Mouse (Mus musculus): ENCODE results near the gene Asb16. TPM values are rescaled to one million over a fixed set of nuclear protein-coding genes. Genes with fewer than 3 reads are reported as not detected.
"Not testable (repeated sequence)": the region's sequence is repeated elsewhere in the genome, so short reads cannot be mapped to it uniquely, and the experiment has no call there.

Asb16 gene
- polyA plus RNA-seq, 1 experiment = not detected

DNA sequence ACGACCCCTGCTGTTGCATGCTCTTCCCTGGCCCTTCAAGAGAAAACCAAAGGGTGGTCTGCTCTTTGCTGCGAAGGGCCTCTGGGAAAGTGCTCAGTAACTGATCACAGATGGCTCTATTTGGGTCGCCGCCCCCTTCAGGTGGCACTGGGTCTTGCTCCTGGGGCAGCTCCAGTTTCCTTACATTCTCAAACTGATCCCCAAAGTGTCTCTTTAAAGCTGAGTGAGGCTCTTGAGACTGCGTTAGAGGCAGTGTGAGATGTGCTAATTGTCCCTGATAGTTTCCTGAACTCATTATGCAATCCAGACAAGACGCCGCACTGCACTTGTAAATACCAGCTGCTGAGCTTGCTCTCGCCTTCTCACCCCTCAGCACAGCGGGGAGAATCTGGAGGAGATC is 11.0 kb upstream of the Asb16 start:
- Histone ChIP-seq H3K4me1 (ENCODE audit: control insufficient read depth, insufficient read depth, low read length) (no peaks in the 10 kb centered on the region), H3K4me3 (ENCODE audit: insufficient read depth, low read length) (no peak overlapping the region), H3K27ac (ENCODE audit: insufficient read depth, low read depth, low read length) (no peak overlapping the region)
- TF ChIP-seq POLR2A (IDR thresholded peaks at IDR 0.05; ENCODE audit: borderline replicate concordance, low read depth, low read length) (no peak), CTCF (IDR thresholded peaks at IDR 0.05; ENCODE audit: low read depth, low read length) (0 out of 2 replicates have a peak, but pooled peaks have one; percentile 13)

- TF ChIP-seq POLR2A (IDR thresholded peaks at IDR 0.05; ENCODE audit: borderline replicate concordance, low read depth, low read length) (no peak), CTCF (IDR thresholded peaks at IDR 0.05; ENCODE audit: low read depth, low read length) (no peak)
- no peaks in the 10 kb centered on the region for H3K4me1 ChIP-seq (ENCODE audit: control insufficient read depth, insufficient read depth, low read length)
- no peak overlapping the region for H3K4me3 ChIP-seq (ENCODE audit: insufficient read depth, low read length)
- no peak overlapping the region for H3K27ac ChIP-seq (ENCODE audit: insufficient read depth, low read depth, low read length)
These were observed 10.4 kb upstream of the Asb16 start for GRCm38 (mm10) chr11:102258095-102258494.

DNA sequence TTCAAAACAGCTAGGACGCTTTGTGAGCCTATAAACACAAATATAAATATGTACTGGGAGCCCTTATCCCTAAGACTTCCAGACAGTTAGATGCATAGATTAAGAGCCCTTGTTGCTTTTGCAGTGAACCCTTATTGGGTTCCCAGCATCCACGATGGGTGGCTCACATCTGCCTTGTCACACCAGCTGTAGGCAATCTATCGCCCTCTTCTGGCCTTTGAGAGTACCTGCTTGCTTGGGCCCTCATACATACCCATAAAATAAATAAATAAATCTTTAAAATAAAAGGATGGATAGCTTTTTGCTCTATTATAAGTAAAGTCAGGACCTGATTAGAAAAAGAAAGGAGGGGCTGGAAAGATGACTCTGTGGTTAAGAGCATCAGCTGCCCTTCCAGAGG is 10.0 kb upstream of the Asb16 start:
- Histone ChIP-seq H3K4me3 (ENCODE audit: insufficient read depth, low read length) (no peak overlapping the region), H3K27ac (ENCODE audit: insufficient read depth, low read depth, low read length) (no peak overlapping the region), H3K4me1 (ENCODE audit: control insufficient read depth, insufficient read depth, low read length) (no peaks in the 10 kb centered on the region)
- TF ChIP-seq CTCF (IDR thresholded peaks at IDR 0.05; ENCODE audit: low read depth, low read length) (no peak), POLR2A (IDR thresholded peaks at IDR 0.05; ENCODE audit: borderline replicate concordance, low read depth, low read length) (no peak)

- Histone ChIP-seq H3K27ac (ENCODE audit: insufficient read depth, low read depth, low read length) (no peak overlapping the region), H3K4me3 (ENCODE audit: insufficient read depth, low read length) (no peak overlapping the region), H3K4me1 (ENCODE audit: control insufficient read depth, insufficient read depth, low read length) (peaks cover 4% of the 10 kb centered on the region)
- TF ChIP-seq POLR2A (IDR thresholded peaks at IDR 0.05; ENCODE audit: borderline replicate concordance, low read depth, low read length) = no peak
- TF ChIP-seq CTCF (IDR thresholded peaks at IDR 0.05; ENCODE audit: low read depth, low read length) = no peak
These were observed 5.3 kb upstream of the Asb16 start for GRCm38 (mm10) chr11:102263211-102263610.

GRCm38 (mm10) chr11:102265816-102266215 is 2.7 kb upstream of the Asb16 start:
- Histone ChIP-seq H3K4me1 (ENCODE audit: control insufficient read depth, insufficient read depth, low read length) (peaks cover 6% of the 10 kb centered on the region), H3K4me3 (ENCODE audit: insufficient read depth, low read length) (no peak overlapping the region), H3K27ac (ENCODE audit: insufficient read depth, low read depth, low read length) (no peak overlapping the region)
- TF ChIP-seq CTCF (IDR thresholded peaks at IDR 0.05; ENCODE audit: low read depth, low read length) (no peak), POLR2A (IDR thresholded peaks at IDR 0.05; ENCODE audit: borderline replicate concordance, low read depth, low read length) (no peak)

DNA sequence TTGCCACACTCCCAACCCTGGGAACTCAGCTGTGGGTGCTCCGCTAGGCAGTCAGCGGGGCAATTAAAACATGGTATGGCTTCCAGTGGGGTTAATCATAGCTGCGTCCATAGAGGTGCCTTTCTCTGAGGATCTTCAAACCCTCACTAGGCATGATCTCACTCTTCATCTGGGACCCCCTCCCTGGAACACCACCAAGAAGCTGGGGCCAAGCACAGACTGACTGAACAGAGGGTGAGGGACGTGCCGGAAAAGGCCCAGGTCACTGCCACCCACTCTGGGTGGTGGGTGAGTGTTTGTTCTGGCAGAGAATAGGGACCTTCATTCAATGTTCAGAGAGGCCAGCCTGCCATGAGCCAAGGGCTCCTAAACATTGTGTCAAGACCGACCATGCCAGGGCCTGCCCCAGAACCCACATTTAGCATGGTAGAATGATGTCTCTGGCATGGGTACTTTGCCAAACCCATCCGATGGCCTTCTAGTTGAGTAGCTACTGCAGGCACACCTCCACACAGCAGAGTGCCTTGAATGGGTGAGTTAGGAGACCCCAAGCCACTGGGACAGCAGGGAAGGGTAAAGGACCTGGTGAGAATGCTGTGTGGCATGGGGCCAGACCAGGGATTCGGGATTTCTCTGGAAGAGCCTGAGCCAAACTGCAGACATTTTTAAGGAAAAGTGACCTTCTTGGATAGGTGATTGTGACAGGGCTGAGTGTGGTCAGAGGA is 1.8 kb upstream of the Asb16 start:
- no peak overlapping the region for H3K27ac ChIP-seq (ENCODE audit: insufficient read depth, low read depth, low read length)
- peaks cover 6% of the 10 kb centered on the region for H3K4me1 ChIP-seq (ENCODE audit: control insufficient read depth, insufficient read depth, low read length)
- no peak overlapping the region for H3K4me3 ChIP-seq (ENCODE audit: insufficient read depth, low read length)
- TF ChIP-seq POLR2A (IDR thresholded peaks at IDR 0.05; ENCODE audit: borderline replicate concordance, low read depth, low read length) (no peak), CTCF (IDR thresholded peaks at IDR 0.05; ENCODE audit: low read depth, low read length) (no peak)

DNA sequence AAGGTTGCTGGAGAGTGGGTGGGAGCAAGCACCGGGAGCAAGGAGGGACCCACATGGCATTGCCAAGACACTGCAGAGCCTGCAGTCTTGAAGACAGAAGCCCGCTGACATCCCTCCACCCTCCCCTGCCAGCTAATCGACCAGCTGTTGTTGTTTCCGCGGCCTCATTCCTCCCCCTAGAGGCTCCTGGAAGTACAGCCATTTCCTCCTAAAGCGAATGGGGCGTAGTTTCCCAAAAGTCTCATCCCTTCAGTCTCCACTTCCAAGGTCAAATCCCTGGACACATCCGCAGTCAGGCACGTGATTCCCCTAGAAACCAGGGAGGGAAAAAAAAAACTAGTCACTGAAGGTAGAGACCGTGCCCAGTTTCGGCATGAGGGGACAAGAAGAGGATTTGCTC is 1.1 kb upstream of the Asb16 start:
- no peak for TF ChIP-seq POLR2A (IDR thresholded peaks at IDR 0.05; ENCODE audit: borderline replicate concordance, low read depth, low read length)
- peak; percentile 27; the same call in 1 of the 2 replicates for TF ChIP-seq CTCF (IDR thresholded peaks at IDR 0.05; ENCODE audit: low read depth, low read length)
- H3K4me1 ChIP-seq (ENCODE audit: control insufficient read depth, insufficient read depth, low read length) = peaks cover 6% of the 10 kb centered on the region
- no peak overlapping the region for H3K27ac ChIP-seq (ENCODE audit: insufficient read depth, low read depth, low read length)
- no peak overlapping the region for H3K4me3 ChIP-seq (ENCODE audit: insufficient read depth, low read length)

DNA sequence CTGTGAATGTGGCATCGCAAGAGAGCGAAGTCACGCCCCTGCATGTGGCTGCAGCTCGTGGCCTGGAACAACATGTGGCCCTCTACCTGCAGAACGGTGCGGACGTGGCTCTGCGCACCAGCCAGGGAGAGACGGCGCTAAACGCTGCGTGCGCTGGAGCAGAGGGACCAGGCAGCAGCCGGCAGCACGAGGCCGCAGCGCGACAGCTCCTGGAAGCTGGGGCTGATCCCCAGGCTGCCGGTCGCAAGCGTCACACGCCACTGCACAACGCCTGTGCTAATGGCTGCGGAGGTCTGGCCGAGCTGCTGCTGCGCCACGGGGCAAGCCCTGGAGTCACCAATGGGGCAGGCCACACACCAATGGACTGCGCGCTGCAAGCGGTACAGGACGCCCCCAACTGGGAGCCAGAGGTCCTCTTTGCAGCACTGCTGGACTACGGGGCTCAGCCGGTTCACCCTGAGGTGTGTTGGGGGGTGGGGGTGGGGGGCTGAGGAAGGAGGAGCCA is 7.9 kb downstream of the Asb16 start:
- Histone ChIP-seq H3K27ac (ENCODE audit: insufficient read depth, low read depth, low read length) (no peak overlapping the region), H3K4me1 (ENCODE audit: control insufficient read depth, insufficient read depth, low read length) (no peaks in the 10 kb centered on the region), H3K4me3 (ENCODE audit: insufficient read depth, low read length) (no peak overlapping the region)
- TF ChIP-seq CTCF (IDR thresholded peaks at IDR 0.05; ENCODE audit: low read depth, low read length) (no peak), POLR2A (IDR thresholded peaks at IDR 0.05; ENCODE audit: borderline replicate concordance, low read depth, low read length) (no peak)

- no peak overlapping the region for H3K4me3 ChIP-seq (ENCODE audit: insufficient read depth, low read length)
- TF ChIP-seq CTCF (IDR thresholded peaks at IDR 0.05; ENCODE audit: low read depth, low read length) (no peak), POLR2A (IDR thresholded peaks at IDR 0.05; ENCODE audit: borderline replicate concordance, low read depth, low read length) (no peak)
- no peak overlapping the region for H3K27ac ChIP-seq (ENCODE audit: insufficient read depth, low read depth, low read length)
- H3K4me1 ChIP-seq (ENCODE audit: control insufficient read depth, insufficient read depth, low read length) = no peaks in the 10 kb centered on the region
These were observed 9.2 kb downstream of the Asb16 start for GRCm38 (mm10) chr11:102277754-102278153.

- Histone ChIP-seq H3K4me1 (ENCODE audit: control insufficient read depth, insufficient read depth, low read length) (0 out of 2 replicates have a peak, but pooled peaks cover 2% of the 10 kb centered on the region), H3K4me3 (ENCODE audit: insufficient read depth, low read length) (no peak overlapping the region), H3K27ac (ENCODE audit: insufficient read depth, low read depth, low read length) (no peak overlapping the region)
- TF ChIP-seq POLR2A (IDR thresholded peaks at IDR 0.05; ENCODE audit: borderline replicate concordance, low read depth, low read length) (no peak), CTCF (IDR thresholded peaks at IDR 0.05; ENCODE audit: low read depth, low read length) (no peak)
These were observed 11.1 kb downstream of the Asb16 start for GRCm38 (mm10) chr11:102279595-102279994.

DNA sequence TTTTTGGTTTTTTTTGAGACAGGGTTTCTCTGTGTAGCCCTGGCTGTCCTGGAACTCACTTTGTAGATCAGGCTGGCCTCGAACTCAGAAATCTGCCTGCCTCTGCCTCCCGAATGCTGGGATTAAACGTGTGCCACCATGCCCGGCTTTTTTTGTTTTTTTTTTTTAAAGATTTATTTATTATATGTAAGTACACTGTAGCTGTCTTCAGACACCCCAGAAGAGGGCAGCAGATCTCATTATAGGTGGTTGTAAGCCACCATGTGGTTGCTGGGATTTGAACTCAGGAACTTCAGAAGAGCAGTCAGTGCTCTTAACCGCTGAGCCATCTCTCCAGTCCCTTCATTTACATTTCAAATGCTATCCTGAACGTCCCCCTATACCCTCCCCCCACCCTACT is 11.7 kb downstream of the Asb16 start:
- not testable (repeated sequence) for H3K4me3 ChIP-seq (ENCODE audit: insufficient read depth, low read length)

More for the DNA sequence above, 11.7 kb downstream of the Asb16 start:
- not testable (repeated sequence) for H3K4me1 ChIP-seq (ENCODE audit: control insufficient read depth, insufficient read depth, low read length); H3K27ac ChIP-seq (ENCODE audit: insufficient read depth, low read depth, low read length)

Data from bone marrow macrophage, adult 2 months (primary cell).